Mouse (Mus musculus): ENCODE data around the gene Col6a4. TPM values are rescaled to one million over a fixed set of nuclear protein-coding genes. Genes with fewer than 3 reads are reported as not detected.
A peak's percentile ranks its signal among the peaks of the same experiment; 100 is the strongest.

The Col6a4 gene
- polyA plus RNA-seq, 1 experiment from 2014 or later = 2.0 TPM

- Histone ChIP-seq H3K4me2 (ENCODE audit: low read depth, low read length) (no peak overlapping the region), H3K27me3 (ENCODE audit: control insufficient read depth, insufficient read depth, low read depth, low read length) (no peaks in the 10 kb centered on the region), H3K9ac (ENCODE audit: low read length) (no peak overlapping the region), H3K4me3 (ENCODE audit: low read length) (no peak overlapping the region), H3K36me3 (ENCODE audit: control insufficient read depth, insufficient read depth, low read length) (no peaks in the 10 kb centered on the region), H3K4me1 (replicated peaks; ENCODE audit: control insufficient read depth, insufficient read depth, low read length) (no peaks in the 10 kb centered on the region), H3K9me3 (ENCODE audit: control insufficient read depth, low read length) (no peaks in the 10 kb centered on the region), H3K27ac (ENCODE audit: low read length) (no peak overlapping the region)
- 79% methylated on average over 5 of the region's 5 CpGs for WGBS
- no peak for ATAC-seq (ENCODE audit: low read depth)
Measured at GRCm38 (mm10) chr9:106081528-106081927, 15.1 kb downstream of the Col6a4 start.

GRCm38 (mm10) chr9:106080261-106081033, 16.1 kb downstream of the Col6a4 start:
- Histone ChIP-seq H3K4me3 (ENCODE audit: low read length) (no peak overlapping the region), H3K4me2 (ENCODE audit: low read depth, low read length) (no peak overlapping the region), H3K27me3 (ENCODE audit: control insufficient read depth, insufficient read depth, low read depth, low read length) (no peaks in the 10 kb centered on the region), H3K9me3 (ENCODE audit: control insufficient read depth, low read length) (no peaks in the 10 kb centered on the region), H3K36me3 (ENCODE audit: control insufficient read depth, insufficient read depth, low read length) (no peaks in the 10 kb centered on the region), H3K4me1 (replicated peaks; ENCODE audit: control insufficient read depth, insufficient read depth, low read length) (no peaks in the 10 kb centered on the region), H3K27ac (ENCODE audit: low read length) (no peak overlapping the region), H3K9ac (ENCODE audit: low read length) (no peak overlapping the region)
- WGBS = 55% methylated on average over 12 of the region's 12 CpGs
- ATAC-seq (ENCODE audit: low read depth) = no peak

- ATAC-seq (ENCODE audit: low read depth) = no peak
- H3K4me2 ChIP-seq (ENCODE audit: low read depth, low read length) = no peak overlapping the region
- no peaks in the 10 kb centered on the region for H3K27me3 ChIP-seq (ENCODE audit: control insufficient read depth, insufficient read depth, low read depth, low read length)
- no peaks in the 10 kb centered on the region for H3K9me3 ChIP-seq (ENCODE audit: control insufficient read depth, low read length)
- WGBS = 74% methylated on average over 3 of the region's 3 CpGs
- H3K36me3 ChIP-seq (ENCODE audit: control insufficient read depth, insufficient read depth, low read length) = no peaks in the 10 kb centered on the region
- H3K4me3 ChIP-seq (ENCODE audit: low read length) = no peak overlapping the region
- no peak overlapping the region for H3K27ac ChIP-seq (ENCODE audit: low read length)
- no peak overlapping the region for H3K9ac ChIP-seq (ENCODE audit: low read length)
- H3K4me1 ChIP-seq (replicated peaks; ENCODE audit: control insufficient read depth, insufficient read depth, low read length) = no peaks in the 10 kb centered on the region
Measured at GRCm38 (mm10) chr9:106077953-106078352, 18.6 kb downstream of the Col6a4 start.

GRCm38 (mm10) chr9:106076234-106076633, 20.3 kb downstream of the Col6a4 start:
- Histone ChIP-seq H3K27me3 (ENCODE audit: control insufficient read depth, insufficient read depth, low read depth, low read length) (no peaks in the 10 kb centered on the region), H3K4me2 (ENCODE audit: low read depth, low read length) (no peak overlapping the region), H3K27ac (ENCODE audit: low read length) (no peak overlapping the region), H3K4me1 (replicated peaks; ENCODE audit: control insufficient read depth, insufficient read depth, low read length) (no peaks in the 10 kb centered on the region), H3K9me3 (ENCODE audit: control insufficient read depth, low read length) (no peaks in the 10 kb centered on the region), H3K36me3 (ENCODE audit: control insufficient read depth, insufficient read depth, low read length) (no peaks in the 10 kb centered on the region), H3K4me3 (ENCODE audit: low read length) (no peak overlapping the region), H3K9ac (ENCODE audit: low read length) (no peak overlapping the region)
- WGBS = 64% methylated on average over 5 of the region's 5 CpGs
- ATAC-seq (ENCODE audit: low read depth) = no peak

GRCm38 (mm10) chr9:106073956-106074355, 22.6 kb downstream of the Col6a4 start:
- ATAC-seq (ENCODE audit: low read depth) = no peak
- H3K27ac ChIP-seq (ENCODE audit: low read length) = no peak overlapping the region
- WGBS = 77% methylated on average over 4 of the region's 4 CpGs

GRCm38 (mm10) chr9:106071651-106072050, 24.9 kb downstream of the Col6a4 start:
- no peak for ATAC-seq (ENCODE audit: low read depth)
- no peak overlapping the region for H3K9ac ChIP-seq (ENCODE audit: low read length)
- no peak overlapping the region for H3K4me2 ChIP-seq (ENCODE audit: low read depth, low read length)
- H3K9me3 ChIP-seq (ENCODE audit: control insufficient read depth, low read length) = no peaks in the 10 kb centered on the region
- 61% methylated on average over 6 of the region's 6 CpGs for WGBS
- no peaks in the 10 kb centered on the region for H3K36me3 ChIP-seq (ENCODE audit: control insufficient read depth, insufficient read depth, low read length)
- no peaks in the 10 kb centered on the region for H3K4me1 ChIP-seq (replicated peaks; ENCODE audit: control insufficient read depth, insufficient read depth, low read length)
- H3K27me3 ChIP-seq (ENCODE audit: control insufficient read depth, insufficient read depth, low read depth, low read length) = no peaks in the 10 kb centered on the region
- H3K4me3 ChIP-seq (ENCODE audit: low read length) = no peak overlapping the region
- no peak overlapping the region for H3K27ac ChIP-seq (ENCODE audit: low read length)

More at GRCm38 (mm10) chr9:106073956-106074355, 22.6 kb downstream of the Col6a4 start:
- Histone ChIP-seq H3K4me2 (ENCODE audit: low read depth, low read length) (no peak overlapping the region), H3K9me3 (ENCODE audit: control insufficient read depth, low read length) (no peaks in the 10 kb centered on the region), H3K27me3 (ENCODE audit: control insufficient read depth, insufficient read depth, low read depth, low read length) (no peaks in the 10 kb centered on the region), H3K36me3 (ENCODE audit: control insufficient read depth, insufficient read depth, low read length) (no peaks in the 10 kb centered on the region), H3K9ac (ENCODE audit: low read length) (no peak overlapping the region), H3K4me3 (ENCODE audit: low read length) (no peak overlapping the region), H3K4me1 (replicated peaks; ENCODE audit: control insufficient read depth, insufficient read depth, low read length) (no peaks in the 10 kb centered on the region)

- Histone ChIP-seq H3K9me3 (ENCODE audit: control insufficient read depth, low read length) (no peaks in the 10 kb centered on the region), H3K4me2 (ENCODE audit: low read depth, low read length) (no peak overlapping the region), H3K36me3 (ENCODE audit: control insufficient read depth, insufficient read depth, low read length) (no peaks in the 10 kb centered on the region), H3K27ac (ENCODE audit: low read length) (no peak overlapping the region), H3K4me1 (replicated peaks; ENCODE audit: control insufficient read depth, insufficient read depth, low read length) (no peaks in the 10 kb centered on the region), H3K4me3 (ENCODE audit: low read length) (no peak overlapping the region), H3K9ac (ENCODE audit: low read length) (no peak overlapping the region), H3K27me3 (ENCODE audit: control insufficient read depth, insufficient read depth, low read depth, low read length) (no peaks in the 10 kb centered on the region)
- no peak for ATAC-seq (ENCODE audit: low read depth)
- whole genome bisulfite sequencing = 85% methylated on average over 4 of the region's 4 CpGs
Measured at GRCm38 (mm10) chr9:106053446-106053845, 43.1 kb downstream of the Col6a4 start.

- H3K9me3 ChIP-seq (ENCODE audit: control insufficient read depth, low read length) = 0 out of 2 replicates have a peak, but pooled peaks cover 2% of the 10 kb centered on the region
- no peak overlapping the region for H3K4me2 ChIP-seq (ENCODE audit: low read depth, low read length)
- no peak for ATAC-seq (ENCODE audit: low read depth)
- H3K36me3 ChIP-seq (ENCODE audit: control insufficient read depth, insufficient read depth, low read length) = no peaks in the 10 kb centered on the region
- no peaks in the 10 kb centered on the region for H3K4me1 ChIP-seq (replicated peaks; ENCODE audit: control insufficient read depth, insufficient read depth, low read length)
- no peak overlapping the region for H3K9ac ChIP-seq (ENCODE audit: low read length)
- no peaks in the 10 kb centered on the region for H3K27me3 ChIP-seq (ENCODE audit: control insufficient read depth, insufficient read depth, low read depth, low read length)
- H3K4me3 ChIP-seq (ENCODE audit: low read length) = no peak overlapping the region
- no peak overlapping the region for H3K27ac ChIP-seq (ENCODE audit: low read length)
- WGBS = 44% methylated on average over 9 of the region's 9 CpGs
Measured at GRCm38 (mm10) chr9:106043921-106044503, 52.6 kb downstream of the Col6a4 start.

- H3K9me3 ChIP-seq (ENCODE audit: control insufficient read depth, low read length) = 0 out of 2 replicates have a peak, but pooled peaks cover 2% of the 10 kb centered on the region
- ATAC-seq (ENCODE audit: low read depth) = peak; percentile 79
- H3K36me3 ChIP-seq (ENCODE audit: control insufficient read depth, insufficient read depth, low read length) = no peaks in the 10 kb centered on the region
- H3K4me3 ChIP-seq (ENCODE audit: low read length) = no peak overlapping the region
- H3K27ac ChIP-seq (ENCODE audit: low read length) = no peak overlapping the region
- 44% methylated on average over 8 of the region's 8 CpGs for WGBS
- H3K4me2 ChIP-seq (ENCODE audit: low read depth, low read length) = no peak overlapping the region
- no peaks in the 10 kb centered on the region for H3K4me1 ChIP-seq (replicated peaks; ENCODE audit: control insufficient read depth, insufficient read depth, low read length)
- H3K9ac ChIP-seq (ENCODE audit: low read length) = no peak overlapping the region
- no peaks in the 10 kb centered on the region for H3K27me3 ChIP-seq (ENCODE audit: control insufficient read depth, insufficient read depth, low read depth, low read length)
Measured at GRCm38 (mm10) chr9:106039915-106040659, 56.5 kb downstream of the Col6a4 start.

All from lung, embryonic 16.5 days (tissue).